Mouse (Mus musculus): Measurements from ENCODE around the gene Gkn2. TPM values are rescaled to one million over a fixed set of nuclear protein-coding genes. Genes with fewer than 3 reads are reported as not detected.

Gene Gkn2
- not detected for polyA plus RNA-seq (2017; shearing (Covaris generic))

DNA sequence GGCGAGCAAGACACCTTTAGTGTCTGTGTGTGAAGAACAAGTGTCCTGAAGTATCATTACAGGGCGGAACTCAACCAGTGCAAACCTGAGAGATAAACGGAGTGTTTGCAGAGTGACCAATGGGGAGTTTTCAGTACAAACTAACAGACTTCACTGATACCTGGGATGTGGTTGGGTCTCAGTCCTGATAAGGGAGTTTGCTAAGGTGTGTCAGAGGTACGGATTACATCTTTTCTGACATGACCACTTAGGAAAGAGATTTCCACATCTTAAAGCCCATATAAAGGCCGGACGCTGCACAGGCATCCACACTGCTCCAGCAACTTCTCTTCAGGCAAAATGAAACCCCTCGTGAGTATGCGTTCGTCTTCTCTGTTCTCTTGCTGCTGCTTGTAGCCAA is at the start of gene Gkn2:
Gene Gkn2, plus strand, starts transcription at position 301 of the 400 bp plus-strand sequence.

DNA sequence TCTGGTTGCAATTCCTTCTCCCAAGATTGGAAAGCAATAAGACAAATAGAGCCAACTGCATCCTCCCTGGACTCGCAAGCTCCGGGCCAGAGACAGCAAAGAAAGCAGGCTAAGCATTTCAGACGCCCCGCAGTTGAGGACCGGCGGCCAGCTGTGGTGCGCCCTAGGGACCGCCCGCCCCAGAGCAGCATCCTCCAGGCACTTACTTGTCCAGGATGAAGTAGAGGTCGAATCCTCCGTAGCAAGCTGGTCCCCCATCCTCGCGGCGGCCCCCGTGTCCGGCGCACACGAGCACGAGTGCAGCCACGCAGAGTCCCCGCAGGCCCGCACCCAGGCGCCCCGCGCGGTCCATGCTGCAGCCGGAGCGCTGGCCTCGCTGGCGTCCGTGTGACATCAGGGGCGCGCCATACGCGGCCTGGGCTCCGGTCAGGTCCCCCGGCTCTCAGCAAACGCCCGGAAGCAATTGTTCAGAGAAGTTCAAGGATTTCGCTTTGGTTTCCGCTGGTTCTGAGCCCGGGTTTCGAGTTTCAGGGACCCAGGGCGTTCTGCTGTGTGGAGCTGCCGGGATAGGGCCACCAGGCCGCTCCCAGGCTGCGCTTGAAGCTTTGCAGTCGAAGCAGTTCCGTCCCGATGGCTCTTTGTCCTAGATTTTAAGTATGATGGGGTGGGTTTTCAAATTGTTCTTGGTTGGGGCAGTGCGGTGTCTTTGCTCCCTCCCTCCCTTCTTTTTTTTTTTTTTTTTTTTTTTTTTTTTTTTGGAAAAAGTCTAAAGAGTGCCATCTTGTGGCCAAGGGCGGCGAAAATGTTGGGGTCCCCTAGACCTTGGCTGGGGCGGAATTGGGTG is 37.8 kb upstream of the Gkn2 start, which contains the start of gene Antxr1:
Gene Antxr1, minus strand, starts transcription at position 731 of the 844 bp plus-strand sequence.

DNA sequence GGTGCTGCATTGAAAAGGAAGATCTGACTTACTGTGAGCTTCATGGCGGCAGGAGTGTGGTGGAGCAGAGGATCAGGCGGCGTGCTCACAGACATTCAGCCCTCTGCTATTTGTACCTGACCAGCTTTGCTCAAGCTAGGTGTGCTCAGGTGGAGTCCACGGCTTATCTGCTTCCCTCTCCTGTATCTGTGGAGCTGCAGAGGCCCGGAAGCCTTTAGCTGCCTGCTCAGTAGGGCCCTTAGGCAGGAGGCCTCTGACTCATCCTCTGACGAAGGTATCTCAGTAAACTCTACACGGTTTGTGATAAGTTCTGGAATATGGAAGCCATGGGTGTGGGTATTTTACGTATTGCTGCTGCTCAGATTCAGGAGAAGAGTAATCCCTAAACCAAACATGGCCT is 22.3 kb upstream of the Gkn2 start, which contains the start of gene Gkn1:
Gene Gkn1, minus strand, starts transcription at position 114 of the 400 bp plus-strand sequence.

DNA sequence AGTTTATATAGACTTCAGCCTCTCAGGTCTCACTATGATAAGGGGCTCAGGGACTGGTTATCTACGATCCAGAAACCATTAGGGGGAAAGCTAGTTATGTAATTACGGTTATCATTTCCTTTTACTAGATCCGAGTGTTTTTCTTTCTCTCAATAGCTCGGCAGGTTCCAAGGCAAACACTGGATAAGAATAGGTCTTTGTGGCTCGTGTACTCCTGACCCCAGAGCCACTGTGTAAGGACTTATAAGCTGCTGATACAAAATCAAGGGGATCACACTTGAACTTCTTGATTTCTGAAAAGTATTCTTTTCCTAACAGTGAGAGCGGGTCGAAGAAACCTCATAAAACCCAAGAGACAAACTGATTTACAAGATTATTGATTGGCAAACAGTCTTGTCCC is 15.7 kb downstream of the Gkn2 start, which contains the start of gene Gkn3:
Gene Gkn3, minus strand, starts transcription at position 59 of the 400 bp plus-strand sequence.

DNA sequence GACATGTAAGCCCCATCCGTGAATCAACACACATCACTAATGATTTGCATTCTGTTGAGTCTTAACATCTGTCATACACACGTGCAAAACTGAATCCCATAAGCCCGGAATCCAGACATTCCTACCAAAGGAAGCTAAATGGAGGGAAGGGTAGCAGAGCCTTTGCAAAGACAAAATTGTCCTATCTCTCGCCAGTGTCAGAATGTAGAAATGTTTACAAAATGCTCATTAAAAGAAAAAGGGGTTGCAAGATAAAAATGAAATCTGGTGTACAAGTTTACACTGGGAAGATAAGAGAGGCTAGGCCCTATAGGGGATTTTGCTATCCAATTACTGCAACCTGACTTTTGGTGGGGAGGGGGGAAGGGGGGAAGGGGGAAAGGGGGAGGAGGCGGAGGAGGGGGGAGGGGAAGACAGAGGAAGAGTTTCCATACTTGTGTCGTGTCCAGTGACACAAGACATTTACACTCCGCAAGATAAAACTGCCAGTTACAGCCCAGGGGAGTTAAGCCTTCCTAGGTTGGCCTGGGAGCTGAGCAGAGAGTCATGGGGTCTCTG is 55.4 kb downstream of the Gkn2 start, which contains the start of gene Bmp10:
Gene Bmp10, plus strand, starts transcription at position 508 of the 558 bp plus-strand sequence.

Other genes starting within 250 kb of the Gkn2 start
- 0.17 TPM for gene Antxr1, start 37.5 kb upstream of the Gkn2 start, polyA plus RNA-seq (2017; shearing (Covaris generic))
- not detected for gene Gkn1, start 22.4 kb upstream of the Gkn2 start, polyA plus RNA-seq (2017; shearing (Covaris generic))
- gene Gkn3, start 15.6 kb downstream of the Gkn2 start, polyA plus RNA-seq (2017; shearing (Covaris generic)): not detected
- gene Bmp10, start 55.6 kb downstream of the Gkn2 start, polyA plus RNA-seq (2017; shearing (Covaris generic)): not detected
- 107 TPM for gene Arhgap25, start 159.9 kb downstream of the Gkn2 start, polyA plus RNA-seq (2017; shearing (Covaris generic))
- gene Prokr1, start 217.4 kb downstream of the Gkn2 start, polyA plus RNA-seq (2017; shearing (Covaris generic)): 0.46 TPM